Mouse (Mus musculus) olfactory bulb, adult 2 months (tissue): ENCODE results near the gene Tmem54.

ENCODE experiments used
- CTCF ChIP-seq: fragments of 200-500 bp; IDR thresholded peaks from 2 replicates; pipeline ENCODE4 v1.5.1; 2012; ENCODE audit warnings: low read depth, mild to moderate bottlenecking, low read length, moderate library complexity; ENCODE audit not compliant: insufficient read depth
- POLR2A ChIP-seq: fragments of 200-500 bp; IDR thresholded peaks from 2 replicates; pipeline ENCODE4 v1.6.1; 2012; ENCODE audit warnings: mild to moderate bottlenecking, low read depth, low read length, moderate library complexity; ENCODE audit not compliant: insufficient read depth

DNA sequence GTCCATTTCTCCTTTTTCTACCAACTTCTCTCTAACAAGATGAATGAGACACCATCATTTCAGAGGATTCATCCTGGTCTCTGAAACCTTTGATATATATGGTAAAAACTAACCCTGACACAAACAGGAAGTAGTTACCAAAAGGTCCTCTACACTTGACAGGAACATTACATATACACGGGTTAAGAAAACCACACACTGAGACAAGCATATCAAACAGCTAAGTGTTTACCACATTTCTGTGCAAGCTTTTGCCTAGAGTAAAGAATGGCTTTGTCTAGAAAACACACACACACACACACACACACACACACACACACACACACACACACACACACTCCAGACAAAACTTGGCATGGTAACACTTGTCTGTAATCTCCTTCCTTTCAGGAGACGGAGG lies 41.0 kb downstream of the Tmem54 start:
- TF ChIP-seq POLR2A, result no peak
- TF ChIP-seq CTCF, result no peak
